ENCODE assay signal across 23 mouse cellular contexts in the genomic region with DNA sequence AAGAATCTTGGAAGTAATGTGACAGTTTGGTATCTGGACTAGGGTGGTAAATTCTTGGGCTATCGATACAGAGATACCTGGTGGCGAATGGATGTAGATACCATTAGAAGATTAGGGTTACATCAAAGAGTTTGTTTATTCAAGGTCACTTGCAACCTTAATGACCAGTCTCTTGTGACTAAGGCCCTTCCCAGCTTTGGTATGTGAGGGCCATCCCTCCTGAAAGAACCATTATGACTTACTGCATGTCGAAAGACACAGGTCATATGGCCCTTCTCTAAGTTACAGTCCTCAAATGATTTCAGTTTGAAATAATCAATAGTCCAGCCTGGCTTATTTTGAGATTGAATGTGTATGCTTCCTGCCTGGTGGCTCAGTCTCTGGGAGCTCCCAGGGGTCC. TPM values are rescaled to one million over a fixed set of nuclear protein-coding genes. Genes with fewer than 3 reads are reported as not detected.
"Had no signal": no experiment of that assay in that cellular context is flagged by ENCODE, and none has a peak within 500 bp of the region (broad histone marks: within the 10 kb centered on the region; RNA-seq: fewer than 3 reads in every experiment).

No protein-coding gene starts in this region.

- ATAC-seq: hindbrain, embryonic 16.5 days; hindbrain, postnatal 0 days; inflammation-experienced regulatory T-cells, adult 6 months had no signal

- H3K27me3 ChIP-seq: heart, embryonic 12.5 days; heart, embryonic 13.5 days; heart, embryonic 15.5 days; hindbrain, embryonic 12.5 days; hindbrain, embryonic 13.5 days; hindbrain, embryonic 15.5 days had no signal

- H3K4me3 ChIP-seq: heart, embryonic 10.5 days; heart, embryonic 12.5 days; heart, embryonic 13.5 days; heart, embryonic 15.5 days; hindbrain, embryonic 10.5 days; hindbrain, embryonic 12.5 days; hindbrain, embryonic 13.5 days; hindbrain, embryonic 15.5 days; kidney, embryonic 15.5 days; layer of hippocampus, adult 2 months; left cerebral cortex, adult 2 months had no signal

- H3K27ac ChIP-seq: heart, embryonic 10.5 days; heart, embryonic 13.5 days; heart, embryonic 15.5 days; hindbrain, embryonic 10.5 days; hindbrain, embryonic 12.5 days; hindbrain, embryonic 13.5 days; hindbrain, embryonic 14.5 days; hindbrain, embryonic 15.5 days; hindbrain, postnatal 0 days; kidney, embryonic 15.5 days; kidney, postnatal 0 days; layer of hippocampus, adult 2 months; left cerebral cortex, adult 2 months had no signal

- H3K36me3 ChIP-seq: heart, embryonic 10.5 days; heart, embryonic 12.5 days; heart, embryonic 13.5 days; heart, embryonic 15.5 days; hindbrain, embryonic 10.5 days; hindbrain, embryonic 12.5 days; hindbrain, embryonic 13.5 days; hindbrain, embryonic 15.5 days; kidney, embryonic 15.5 days had no signal

- H3K4me1 ChIP-seq: heart, embryonic 15.5 days; hindbrain, embryonic 12.5 days; hindbrain, embryonic 13.5 days; hindbrain, embryonic 15.5 days; kidney, embryonic 15.5 days had no signal

- H3K9me3 ChIP-seq: heart, embryonic 10.5 days; heart, embryonic 12.5 days; heart, embryonic 13.5 days; heart, embryonic 15.5 days; hindbrain, embryonic 10.5 days; hindbrain, embryonic 12.5 days; hindbrain, embryonic 13.5 days; hindbrain, embryonic 15.5 days; kidney, embryonic 15.5 days had no signal

- H3K4me2 ChIP-seq: heart, embryonic 11.5 days; heart, embryonic 12.5 days; heart, embryonic 13.5 days; heart, embryonic 15.5 days; hindbrain, embryonic 12.5 days; hindbrain, embryonic 13.5 days; hindbrain, embryonic 14.5 days; hindbrain, embryonic 15.5 days; kidney, embryonic 15.5 days had no signal

- H3K9ac ChIP-seq: heart, embryonic 12.5 days; heart, embryonic 13.5 days; heart, embryonic 15.5 days; hindbrain, embryonic 12.5 days; hindbrain, embryonic 13.5 days; hindbrain, embryonic 14.5 days; hindbrain, embryonic 15.5 days; kidney, embryonic 15.5 days had no signal

RNA-seq across cellular contexts. Expression of a gene that starts 5.4 kb away (rescaled TPM):
- polyA plus RNA-seq: heart, embryonic 11.5 days; heart, embryonic 13.5 days; heart, embryonic 14.5 days; heart, postnatal 0 days; hindbrain, embryonic 12.5 days; hindbrain, embryonic 13.5 days; inflammation-experienced regulatory T-cells, adult 6 months; intestine, embryonic 14.5 days; kidney, adult 2 months; kidney, embryonic 14.5 days; kidney, postnatal 0 days; large intestine, adult 2 months had no signal
